Mouse (Mus musculus): ENCODE measurements around the gene Try5. TPM values are rescaled to one million over a fixed set of nuclear protein-coding genes. Genes with fewer than 3 reads are reported as not detected.
A peak's percentile ranks its signal among the peaks of the same experiment; 100 is the strongest.
"Not testable (repeated sequence)": the region's sequence is repeated elsewhere in the genome, so short reads cannot be mapped to it uniquely, and the experiment has no call there.

Gene Try5
- not detected in 2 replicates for total RNA-seq (2015)
- not detected in 2 replicates for total RNA-seq (2017)

GRCm38 (mm10) chr6:41316741-41317140 lies at the start of gene Try5:
Gene Try5, minus strand, starts transcription at chr6:41316841.
- ATAC-seq (replicated peaks; ENCODE audit: poor library complexity): not testable (repeated sequence)

GRCm38 (mm10) chr6:41353932-41354331 lies 37.3 kb upstream of the Try5 start, which contains the start of gene Try10:
Gene Try10, plus strand, starts transcription at chr6:41354105.
- no peak for ATAC-seq (replicated peaks; ENCODE audit: poor library complexity)

- no peak for ATAC-seq (replicated peaks; ENCODE audit: poor library complexity)
Measured at GRCm38 (mm10) chr6:41301969-41302368, 14.7 kb downstream of the Try5 start, which contains the start of gene Try4. Gene Try4, plus strand, starts transcription at chr6:41302269.

GRCm38 (mm10) chr6:41298255-41298654 lies 18.4 kb downstream of the Try5 start:
- no peak for ATAC-seq (replicated peaks; ENCODE audit: poor library complexity)

GRCm38 (mm10) chr6:41266140-41266539 lies 50.5 kb downstream of the Try5 start:
- ATAC-seq (replicated peaks; ENCODE audit: poor library complexity): no peak

GRCm38 (mm10) chr6:41262796-41263195 lies 53.8 kb downstream of the Try5 start:
- peak; percentile 85 for ATAC-seq (replicated peaks; ENCODE audit: poor library complexity)

Other genes with a start within 250 kb of the Try5 start
- not detected in 2 replicates for gene Try4, start 14.6 kb downstream of the Try5 start, total RNA-seq (2015)
- not detected in 2 replicates for gene Try4, start 14.6 kb downstream of the Try5 start, total RNA-seq (2017)
- gene Try10, start 37.3 kb upstream of the Try5 start, total RNA-seq (2015): 0.22 TPM in 1 of 2 replicates, not detected in the other
- not detected in 2 replicates for gene Try10, start 37.3 kb upstream of the Try5 start, total RNA-seq (2017)
- gene Prss3, start 60.8 kb upstream of the Try5 start, total RNA-seq (2015): not detected in 2 replicates
- gene Prss3, start 60.8 kb upstream of the Try5 start, total RNA-seq (2017): not detected in 2 replicates
- gene Gm5771, start 75.5 kb upstream of the Try5 start, total RNA-seq (2015): not detected in 2 replicates
- gene Gm5771, start 75.5 kb upstream of the Try5 start, total RNA-seq (2017): not detected in 2 replicates
- not detected in 2 replicates for gene Gm10334, start 129.3 kb upstream of the Try5 start, total RNA-seq (2015)
- not detected in 2 replicates for gene Gm10334, start 129.3 kb upstream of the Try5 start, total RNA-seq (2017)
- gene Prss1, start 142.1 kb upstream of the Try5 start, total RNA-seq (2015): not detected in 2 replicates
- not detected in 2 replicates for gene Prss1, start 142.1 kb upstream of the Try5 start, total RNA-seq (2017)
- not detected in 2 replicates for gene Prss2, start 204.9 kb upstream of the Try5 start, total RNA-seq (2015)
- gene Prss2, start 204.9 kb upstream of the Try5 start, total RNA-seq (2017): not detected in 2 replicates

Data from megakaryocyte progenitor cell, adult 5-6 weeks (primary cell).